Mouse (Mus musculus): ENCODE results near the gene AI413582.

GRCm38 (mm10) chr17:27533354-27533753, 32.2 kb downstream of the AI413582 start:
- TF ChIP-seq CTCF (IDR thresholded peaks at IDR 0.05; ENCODE audit: control insufficient read depth, insufficient read depth, insufficient replicate concordance, low read depth, low read length) (no peak), POLR2A (IDR thresholded peaks at IDR 0.05; ENCODE audit: control insufficient read depth, low read depth, low read length) (no peak)

Data from testis, adult 2 months (tissue).